Mouse (Mus musculus): ENCODE measurements around the gene Pdzd2.

DNA sequence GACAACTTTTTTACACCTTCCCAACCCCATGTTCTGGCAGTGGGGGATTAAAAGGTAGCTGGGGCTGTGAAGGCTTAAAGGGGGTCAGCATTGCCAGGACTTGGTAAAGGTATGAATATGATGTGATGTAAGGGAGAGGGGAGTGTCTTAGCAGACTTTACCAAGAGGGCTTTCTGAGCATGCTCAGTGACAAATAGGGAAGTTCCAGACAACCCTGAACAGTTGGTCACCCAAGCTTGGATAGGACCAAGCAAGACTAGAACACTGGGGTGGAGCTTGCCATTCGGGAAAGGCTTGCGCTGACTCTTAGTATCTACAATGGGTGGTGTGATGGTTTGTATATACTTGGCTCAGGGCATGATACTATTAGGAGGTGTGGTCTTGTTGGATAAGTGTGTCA lies 286.4 kb downstream of the Pdzd2 start:
- no peak for TF ChIP-seq TAL1 (IDR thresholded peaks at IDR 0.05; ENCODE audit: low read length)
- TF ChIP-seq GATA1 (IDR thresholded peaks at IDR 0.05; ENCODE audit: low read length), result no peak
